Mouse (Mus musculus): Measurements from ENCODE around the gene Gng4. TPM values are rescaled to one million over a fixed set of nuclear protein-coding genes. Genes with fewer than 3 reads are reported as not detected.
A peak's percentile ranks its signal among the peaks of the same experiment; 100 is the strongest.

Gene Gng4
- polyA plus RNA-seq, 1 experiment from 2014 or later = 0.19 TPM

GRCm38 (mm10) chr13:13867922-13868321 is 84.1 kb downstream of the Gng4 start:
- no peak overlapping the region for H3K4me3 ChIP-seq (ENCODE audit: low read length)
- H3K4me2 ChIP-seq (replicated peaks; ENCODE audit: low read depth, low read length) = no peak overlapping the region
- H3K9me3 ChIP-seq (ENCODE audit: control insufficient read depth, low read length) = no peaks in the 10 kb centered on the region
- ATAC-seq (ENCODE audit: low FRiP score, low TSS enrichment) = peak; percentile 82; the same call in 1 of the 2 replicates
- H3K36me3 ChIP-seq (ENCODE audit: control insufficient read depth, insufficient read depth, low read length) = no peaks in the 10 kb centered on the region
- H3K9ac ChIP-seq (ENCODE audit: low read depth, low read length) = no peak overlapping the region
- no peak overlapping the region for H3K27ac ChIP-seq (ENCODE audit: low read depth, low read length)
- no peaks in the 10 kb centered on the region for H3K4me1 ChIP-seq (ENCODE audit: control insufficient read depth, insufficient read depth, low read length)
- 23% methylated on average over 3 of the region's 3 CpGs for WGBS
- H3K27me3 ChIP-seq (ENCODE audit: control insufficient read depth, insufficient read depth, low read length) = no peaks in the 10 kb centered on the region

Other genes with a start within 250 kb of the Gng4 start
- 4.1 and 6.8 TPM in 2 replicates for gene Lyst, start 193.7 kb upstream of the Gng4 start, polyA plus RNA-seq (2014; fragmentation: Nextera tagmentation; extraction: Ambion mirVana)
- 27.3 and 42.9 TPM in 2 replicates for gene B3galnt2, start 170.4 kb downstream of the Gng4 start, polyA plus RNA-seq (2014; fragmentation: Nextera tagmentation; extraction: Ambion mirVana)

Data from kidney, embryonic 14.5 days (tissue).